Mouse (Mus musculus) forebrain, embryonic 15.5 days (tissue): ENCODE measurements around the gene Tmem145. TPM values are rescaled to one million over a fixed set of nuclear protein-coding genes. Genes with fewer than 3 reads are reported as not detected.
"Not testable (repeated sequence)": the region's sequence is repeated elsewhere in the genome, so short reads cannot be mapped to it uniquely, and the experiment has no call there.

ENCODE experiments used
- ATAC-seq: fragments of 200-750 bp; cut with Nextera tagmentation; replicated peaks from 2 replicates; pipeline ENCODE4 v1.8.0; 2017; ENCODE audit warnings: mild to moderate bottlenecking, moderate TSS enrichment, moderate library complexity
- H3K27ac ChIP-seq: fragments of 300-500 bp; sonication (generic); replicated peaks from 2 replicates; pipeline ENCODE4 v1.5.1; 2015; ENCODE audit warnings: mild to moderate bottlenecking, inconsistent platforms
- H3K27me3 ChIP-seq: fragments of 300-500 bp; sonication (generic); 2 replicates; pipeline ENCODE4 v1.6.1; 2015; ENCODE audit warnings: inconsistent platforms
- H3K36me3 ChIP-seq: fragments of 300-500 bp; sonication (generic); 2 replicates; pipeline ENCODE4 v1.6.1; 2015; ENCODE audit warnings: mild to moderate bottlenecking, inconsistent platforms
- H3K4me1 ChIP-seq: fragments of 300-500 bp; sonication (generic); 2 replicates; pipeline ENCODE4 v1.6.1; 2015; ENCODE audit warnings: inconsistent platforms
- H3K4me2 ChIP-seq: fragments of 300-500 bp; sonication (generic); replicated peaks from 2 replicates; pipeline ENCODE4 v1.6.1; 2015; ENCODE audit warnings: mild to moderate bottlenecking, inconsistent platforms
- H3K4me3 ChIP-seq: fragments of 300-500 bp; sonication (generic); 2 replicates; pipeline ENCODE4 v1.5.1; 2015; ENCODE audit warnings: mild to moderate bottlenecking, inconsistent platforms
- H3K9ac ChIP-seq: fragments of 300-500 bp; sonication (generic); replicated peaks from 2 replicates; pipeline ENCODE4 v1.6.1; 2015; ENCODE audit warnings: mild to moderate bottlenecking, inconsistent platforms
- H3K9me3 ChIP-seq: fragments of 300-500 bp; sonication (generic); 2 replicates; pipeline ENCODE4 v1.6.1; 2016; ENCODE audit warnings: inconsistent platforms
- WGBS: fragments of 180-500 bp; shearing (Covaris S2); methylation state at CpG from one replicate; pipeline ENCODE4 v1.1.7; 2015; ENCODE audit warnings: mixed read lengths; 5-methylcytosine and 5-hydroxymethylcytosine counted together
- polyA plus RNA-seq: library from polyadenylated mRNA; unstranded; fragments of >200 nt; fragmentation: Nextera tagmentation; extraction: Ambion mirVana; gene quantifications from 2 replicates; pipeline ENCODE4 v1.2.1, GENCODE M21; 2015

Tmem145 gene
- 30.9 and 32.3 TPM in 2 replicates for polyA plus RNA-seq

DNA sequence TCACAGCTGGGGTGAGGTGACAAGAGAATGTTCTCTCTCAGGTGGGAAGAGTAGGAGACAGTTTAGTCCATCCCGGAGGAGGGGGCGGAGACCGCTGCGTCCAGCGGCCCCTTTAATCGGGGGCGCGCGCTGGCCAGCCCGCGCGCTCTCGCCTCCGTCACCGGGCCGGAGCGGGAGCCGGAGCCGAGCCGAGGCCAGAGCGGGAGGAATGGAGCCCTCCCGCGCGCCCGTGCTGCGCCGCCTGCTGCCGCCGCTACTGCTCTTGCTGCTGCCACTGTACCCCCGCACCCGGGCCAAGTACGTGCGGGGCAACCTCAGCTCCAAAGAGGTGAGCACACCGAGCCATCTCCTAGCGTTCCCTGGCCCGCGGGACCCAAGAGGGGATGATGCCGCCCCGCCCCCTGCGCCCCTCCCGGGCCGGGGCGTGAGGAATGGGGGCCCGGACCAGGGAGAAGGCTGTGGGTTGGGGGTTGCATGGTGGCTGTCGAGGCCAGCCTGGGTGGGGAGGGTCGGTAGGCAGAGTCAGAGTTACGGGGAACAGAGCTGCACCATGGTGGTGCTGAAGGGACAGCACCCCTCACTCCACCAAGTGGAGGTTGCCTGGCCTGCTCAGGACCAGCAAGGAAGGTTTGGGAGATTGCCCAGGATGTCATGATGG, at the start of gene Tmem145:
Gene Tmem145 (plus strand): TSS at position 151 of the 658 bp plus-strand sequence.
- peak within 1 kb of the TSS; percentile 87 for H3K9ac ChIP-seq
- 0% methylated on average over 46 of the region's 47 CpGs for WGBS
- peak; percentile 74 for ATAC-seq
- H3K9me3 ChIP-seq, result no peaks in the 10 kb centered on the region
- peak within 1 kb of the TSS; percentile 91 for H3K4me2 ChIP-seq
- peak within 1 kb of the TSS; percentile 81 for H3K4me3 ChIP-seq
- H3K36me3 ChIP-seq, result no peaks in the 10 kb centered on the region
- peaks cover 1% of the 10 kb centered on the region; the same call in 1 of the 2 replicates for H3K27me3 ChIP-seq
- peak within 1 kb of the TSS; percentile 82 for H3K27ac ChIP-seq
- peaks cover 12% of the 10 kb centered on the region for H3K4me1 ChIP-seq

DNA sequence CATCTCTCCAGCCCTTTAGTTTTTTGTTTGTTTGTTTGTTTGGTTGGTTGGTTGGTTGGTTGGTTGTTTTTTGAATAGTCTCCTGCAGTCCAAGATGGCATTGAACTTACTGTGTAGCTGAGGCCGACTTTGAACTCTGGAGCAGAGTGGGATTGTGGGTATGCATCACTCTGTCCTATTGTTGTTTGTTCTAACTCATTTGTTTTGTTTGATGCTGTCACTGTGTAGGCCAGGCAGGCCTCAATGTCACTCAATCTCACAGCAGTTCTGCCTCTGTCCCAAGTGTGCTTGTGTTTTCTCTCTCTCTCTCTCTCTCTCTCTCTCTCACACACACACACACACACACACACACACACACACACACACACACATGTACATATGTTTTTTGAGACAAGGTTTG, 44.0 kb upstream of the Tmem145 start:
- Histone ChIP-seq H3K36me3 (no peaks in the 10 kb centered on the region), H3K4me3 (no peak overlapping the region), H3K27ac (no peak overlapping the region), H3K4me1 (peaks cover 2% of the 10 kb centered on the region), H3K9me3 (no peaks in the 10 kb centered on the region), H3K27me3 (no peaks in the 10 kb centered on the region), H3K4me2 (no peak overlapping the region), H3K9ac (no peak overlapping the region)
- WGBS, result 35% methylated on average over 1 of the region's 1 CpGs
- no peak for ATAC-seq

DNA sequence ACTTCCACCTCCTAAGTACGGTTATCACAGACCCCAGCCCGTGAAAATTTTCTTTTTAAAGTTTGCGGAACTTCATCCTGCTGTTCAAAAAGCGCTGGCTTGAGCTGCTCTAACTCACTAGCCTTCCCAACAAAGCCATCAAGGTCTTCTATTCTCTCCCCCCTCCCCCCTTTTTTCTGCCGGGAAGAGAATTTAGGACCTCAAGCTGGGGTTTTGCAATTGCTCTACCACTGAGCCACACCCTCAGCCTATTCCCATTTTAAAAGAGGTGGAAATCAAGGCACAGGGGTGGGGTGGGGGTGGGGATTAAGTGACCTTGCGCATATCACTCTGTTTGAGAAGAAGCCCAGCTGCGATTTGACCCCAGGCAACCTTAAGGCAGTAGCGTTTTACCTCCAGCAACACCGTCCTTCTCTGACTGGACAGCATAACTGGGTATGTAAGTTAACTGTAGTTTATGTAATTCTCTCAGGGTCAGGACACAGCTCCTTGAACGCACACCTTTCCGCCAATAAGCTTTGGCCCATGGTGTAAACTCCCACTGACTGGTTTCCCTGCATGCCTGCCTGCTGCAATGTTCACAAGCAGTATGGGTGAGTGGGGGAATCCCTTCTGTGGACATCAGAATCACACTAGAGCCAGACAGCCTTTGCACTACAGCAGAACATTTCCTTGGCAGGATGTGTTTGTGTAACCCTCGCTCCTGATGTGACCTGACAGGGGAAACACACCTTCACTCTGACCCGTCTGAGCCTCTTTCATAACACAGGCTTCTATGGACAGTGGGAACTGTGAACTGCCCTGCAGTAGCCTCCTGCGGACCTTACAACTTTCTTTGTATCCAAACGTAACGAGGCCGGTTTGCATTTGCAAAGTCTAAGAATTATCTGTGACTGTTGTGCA, 41.7 kb upstream of the Tmem145 start:
- Histone ChIP-seq H3K4me2 (no peak overlapping the region), H3K27me3 (no peaks in the 10 kb centered on the region), H3K36me3 (no peaks in the 10 kb centered on the region), H3K4me1 (peaks cover 11% of the 10 kb centered on the region), H3K27ac (no peak overlapping the region), H3K4me3 (no peak overlapping the region), H3K9ac (no peak overlapping the region), H3K9me3 (no peaks in the 10 kb centered on the region)
- WGBS, result 24% methylated on average over 17 of the region's 17 CpGs
- ATAC-seq, result no peak

DNA sequence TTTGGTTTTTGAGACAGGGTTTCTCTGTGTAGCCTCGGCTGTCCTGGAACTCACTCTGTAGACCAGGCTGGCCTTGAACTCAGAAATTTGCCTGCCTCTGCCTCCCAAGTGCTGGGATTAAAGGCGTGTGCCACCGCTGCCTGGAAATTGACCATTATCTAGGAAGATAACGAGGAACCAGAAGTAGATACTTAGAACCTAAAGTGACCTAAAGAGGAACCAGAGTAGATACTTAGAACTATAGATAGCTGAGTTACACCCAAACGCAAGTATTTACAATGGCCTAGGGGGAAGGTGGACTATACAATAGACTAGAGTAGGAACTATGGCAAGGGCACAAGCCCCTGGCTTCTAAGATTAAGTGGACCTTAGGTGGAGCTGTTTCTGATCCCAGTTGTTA, 40.2 kb upstream of the Tmem145 start:
- H3K4me3 ChIP-seq, H3K9me3 ChIP-seq, H3K9ac ChIP-seq, H3K36me3 ChIP-seq, H3K4me2 ChIP-seq, H3K27me3 ChIP-seq, H3K27ac ChIP-seq, ATAC-seq: not testable (repeated sequence)
- 91% methylated on average over 5 of the region's 5 CpGs for WGBS
- peaks cover 23% of the 10 kb centered on the region for H3K4me1 ChIP-seq

DNA sequence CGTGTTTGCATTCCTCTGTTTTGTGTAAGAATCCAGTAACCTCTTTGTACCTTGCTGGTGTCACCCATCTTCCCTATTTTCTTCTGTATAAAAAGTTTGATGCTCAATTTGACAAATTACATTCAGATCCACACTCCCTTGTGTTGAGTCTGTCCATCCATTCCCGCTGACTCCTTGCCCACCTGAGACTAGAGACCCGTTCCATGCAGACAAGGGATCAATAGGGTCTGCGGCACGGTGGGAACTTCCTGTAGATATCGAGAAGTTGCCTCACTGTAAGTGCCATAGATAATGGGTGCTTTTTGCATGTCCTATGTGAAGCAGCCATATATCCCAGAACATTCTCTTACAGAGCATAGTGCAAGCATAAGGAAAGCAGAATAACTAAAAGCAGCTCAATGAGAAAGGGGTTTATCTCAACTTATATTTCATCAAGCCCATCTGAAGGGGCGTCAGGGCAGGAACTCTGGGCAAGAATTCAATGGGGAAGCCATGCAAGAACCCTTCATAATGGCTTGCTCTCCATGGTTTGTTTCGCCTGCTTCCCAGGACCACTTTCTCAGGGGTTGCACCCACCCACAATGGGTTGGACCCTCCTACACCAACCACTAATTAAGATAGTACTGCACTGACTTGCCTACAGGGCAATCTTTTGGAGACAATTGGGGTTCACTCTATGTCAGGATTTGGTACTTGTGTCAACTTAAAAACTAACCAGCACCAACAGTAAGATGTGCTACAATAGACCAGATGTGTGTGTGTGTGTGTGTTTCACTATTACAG, 39.5 kb upstream of the Tmem145 start:
- WGBS, result 89% methylated on average over 8 of the region's 8 CpGs
- peaks cover 23% of the 10 kb centered on the region for H3K4me1 ChIP-seq
- 0 out of 2 replicates have a peak overlapping the region, but pooled peaks have one; percentile 59 for H3K4me2 ChIP-seq
- H3K9ac ChIP-seq, result no peak overlapping the region
- ATAC-seq, result no peak
- H3K36me3 ChIP-seq, result no peaks in the 10 kb centered on the region
- no peak overlapping the region for H3K27ac ChIP-seq
- no peaks in the 10 kb centered on the region for H3K27me3 ChIP-seq
- H3K9me3 ChIP-seq, result no peaks in the 10 kb centered on the region
- H3K4me3 ChIP-seq, result peak overlapping the region; percentile 65; the same call in 1 of the 2 replicates

DNA sequence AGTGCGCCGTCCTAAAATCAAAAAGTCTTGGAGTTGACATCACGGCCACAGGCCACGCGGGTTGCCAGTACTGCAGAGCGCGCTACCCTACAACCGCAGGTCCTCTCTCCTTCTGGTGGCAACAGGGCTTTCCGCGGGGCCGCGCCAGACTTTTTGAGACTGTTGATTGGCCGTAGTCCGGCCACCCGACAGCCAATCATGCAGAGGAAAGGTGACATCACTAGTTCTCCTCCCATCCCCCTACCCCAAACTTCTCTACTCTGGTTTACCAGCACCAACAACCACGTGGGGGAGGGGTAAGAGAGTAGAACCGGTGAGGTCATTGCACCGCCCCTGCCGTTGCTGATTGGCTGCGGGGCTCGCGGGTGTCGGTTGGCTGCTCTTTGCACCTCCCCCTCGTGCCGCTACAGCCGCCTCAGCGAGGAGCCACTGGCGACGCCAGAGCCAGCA, 38.6 kb upstream of the Tmem145 start, which contains the start of gene Cic:
Gene Cic (plus strand): TSS at position 404 of the 450 bp plus-strand sequence.
- H3K9me3 ChIP-seq, result no peaks in the 10 kb centered on the region
- no peaks in the 10 kb centered on the region for H3K27me3 ChIP-seq
- peaks cover 8% of the 10 kb centered on the region; the same call in 1 of the 2 replicates for H3K36me3 ChIP-seq
- peaks cover 23% of the 10 kb centered on the region for H3K4me1 ChIP-seq
- H3K27ac ChIP-seq, result peak within 1 kb of the TSS; percentile 92
- peak within 1 kb of the TSS; percentile 69 for H3K9ac ChIP-seq
- peak within 1 kb of the TSS; percentile 68 for H3K4me2 ChIP-seq
- peak; percentile 87 for ATAC-seq
- peak within 1 kb of the TSS; percentile 65 for H3K4me3 ChIP-seq
- WGBS, result under 1% methylated on average over 29 of the region's 29 CpGs

DNA sequence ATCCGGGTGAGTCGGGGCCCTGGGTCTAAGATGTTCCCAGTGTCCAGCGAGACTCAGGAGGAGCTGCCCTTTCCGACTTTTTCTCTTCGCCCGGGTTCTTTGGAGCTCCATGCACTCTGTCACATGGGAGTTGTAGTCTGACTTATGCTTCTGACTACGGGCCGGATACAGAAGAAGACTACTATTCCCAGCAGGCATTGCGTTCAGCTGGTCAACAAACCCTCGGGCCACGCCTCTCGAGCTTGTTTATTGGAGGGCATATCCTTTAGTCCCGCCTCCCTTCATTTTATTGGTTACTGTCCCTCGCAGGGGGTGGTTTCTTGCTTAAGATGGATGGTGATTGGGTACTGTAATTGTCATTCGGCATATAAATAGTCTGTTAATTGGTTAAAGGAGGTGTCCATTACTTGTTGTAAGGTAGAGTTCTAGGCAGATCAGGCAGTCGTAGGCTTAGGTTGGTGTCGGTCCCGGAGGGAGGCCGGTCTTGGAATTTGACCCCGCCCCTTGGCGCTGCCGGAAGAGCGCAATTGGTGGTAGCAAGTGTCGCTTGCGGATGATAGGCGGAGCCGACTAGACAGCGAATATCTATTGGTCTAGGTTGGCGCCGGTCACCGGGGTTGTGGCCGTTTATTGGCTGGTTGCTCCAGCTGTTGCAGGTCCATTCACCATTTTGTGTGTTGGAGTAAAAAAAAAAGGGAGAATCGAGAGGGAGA, 38.0 kb upstream of the Tmem145 start:
- ATAC-seq, result peak; percentile 97
- Histone ChIP-seq H3K9ac (peak overlapping the region; percentile 69), H3K27ac (peak overlapping the region; percentile 92), H3K4me3 (peak overlapping the region; percentile 65), H3K9me3 (no peaks in the 10 kb centered on the region), H3K36me3 (peaks cover 14% of the 10 kb centered on the region), H3K27me3 (no peaks in the 10 kb centered on the region), H3K4me2 (peak overlapping the region; percentile 68), H3K4me1 (peaks cover 23% of the 10 kb centered on the region)
- under 1% methylated on average over 33 of the region's 33 CpGs for WGBS

DNA sequence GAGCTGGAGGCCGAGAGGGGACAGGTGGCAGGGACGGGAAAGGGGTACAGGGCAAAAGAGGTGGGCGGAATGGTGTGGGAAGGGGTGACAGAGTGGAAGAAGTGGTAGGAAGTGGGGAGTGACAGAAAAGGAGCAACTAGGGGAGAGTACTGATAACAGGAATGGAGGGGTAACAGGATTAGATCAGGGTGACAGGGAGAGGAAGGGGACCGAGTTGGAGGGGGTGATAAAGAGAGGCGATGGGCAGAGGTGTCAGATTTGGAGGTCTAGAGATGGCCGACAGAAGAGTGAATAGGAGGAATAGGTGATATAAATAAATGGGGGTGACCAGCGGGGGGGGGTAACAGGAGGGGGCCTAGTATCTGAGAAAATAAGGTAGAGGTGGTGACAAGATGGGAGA, 37.3 kb upstream of the Tmem145 start:
- 2% methylated on average over 7 of the region's 7 CpGs for WGBS
- no peaks in the 10 kb centered on the region for H3K27me3 ChIP-seq
- peak overlapping the region; percentile 68 for H3K4me2 ChIP-seq
- H3K36me3 ChIP-seq, result peaks cover 19% of the 10 kb centered on the region
- H3K4me3 ChIP-seq, result peak overlapping the region; percentile 65
- H3K9me3 ChIP-seq, result no peaks in the 10 kb centered on the region
- peak overlapping the region; percentile 69 for H3K9ac ChIP-seq
- H3K27ac ChIP-seq, result peak overlapping the region; percentile 78
- ATAC-seq, result no peak
- peaks cover 23% of the 10 kb centered on the region for H3K4me1 ChIP-seq

DNA sequence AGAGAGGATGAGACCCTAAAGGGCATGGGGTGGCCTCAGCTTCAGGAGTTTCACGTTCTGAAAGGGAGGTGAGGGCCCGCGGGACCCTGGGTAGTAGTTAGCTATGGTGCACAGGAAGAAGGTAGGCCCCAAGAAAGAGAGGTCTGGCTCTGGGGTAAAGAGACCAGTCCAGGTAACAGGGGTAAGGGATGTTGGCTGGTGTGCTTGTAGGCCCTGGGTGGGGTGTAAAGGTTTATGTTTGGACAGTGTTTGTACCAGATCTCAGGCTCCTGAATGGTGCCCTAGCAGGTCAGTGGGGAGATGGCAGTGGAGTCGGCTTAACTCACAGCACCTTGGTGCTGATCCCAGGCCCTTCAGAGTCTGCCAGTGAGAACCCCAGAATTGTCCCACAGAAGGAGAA, 36.9 kb upstream of the Tmem145 start:
- H3K36me3 ChIP-seq, result peaks cover 19% of the 10 kb centered on the region
- H3K27me3 ChIP-seq, result no peaks in the 10 kb centered on the region
- H3K4me1 ChIP-seq, result peaks cover 25% of the 10 kb centered on the region
- H3K4me3 ChIP-seq, result peak overlapping the region; percentile 65
- no peak overlapping the region for H3K27ac ChIP-seq
- WGBS, result 38% methylated on average over 4 of the region's 4 CpGs
- H3K9me3 ChIP-seq, result no peaks in the 10 kb centered on the region
- peak overlapping the region; percentile 68 for H3K4me2 ChIP-seq
- peak overlapping the region; percentile 69 for H3K9ac ChIP-seq
- no peak for ATAC-seq

DNA sequence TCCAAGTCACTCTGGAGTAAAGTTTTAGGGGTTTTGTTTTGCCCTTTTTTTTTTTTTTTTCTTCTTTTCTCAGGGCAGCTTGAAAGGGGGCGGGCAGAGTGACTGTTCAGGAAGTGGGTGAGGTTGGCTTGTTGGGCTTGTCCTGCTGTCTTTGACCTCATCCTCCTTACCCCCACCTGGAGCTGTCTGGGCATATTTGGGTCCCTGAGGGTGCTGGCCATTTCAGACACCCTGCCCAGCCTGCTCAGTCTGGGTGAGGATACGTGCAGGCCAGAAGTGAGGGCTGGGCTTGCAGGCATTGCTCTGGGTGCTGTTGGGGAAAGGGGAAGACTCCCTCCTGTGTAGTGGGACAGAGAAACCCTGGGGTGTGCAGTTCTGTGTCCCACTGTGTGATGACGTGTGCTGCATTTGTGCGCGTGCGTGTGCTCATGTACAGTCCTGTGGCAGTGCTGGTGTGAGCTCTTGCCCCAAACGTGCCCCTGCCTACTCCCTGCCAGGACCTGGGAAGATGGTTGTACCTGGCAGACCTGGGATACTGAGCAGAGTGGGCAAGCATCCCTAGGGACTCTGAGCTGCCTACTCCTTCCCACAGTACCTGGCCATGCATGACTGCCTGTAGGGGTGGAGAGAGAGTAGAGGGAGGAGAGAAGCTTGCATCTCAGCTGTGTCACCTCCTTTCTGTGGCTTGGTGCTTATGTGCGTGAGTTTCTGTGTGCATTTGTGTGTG, 36.2 kb upstream of the Tmem145 start:
- Histone ChIP-seq H3K4me3 (peak overlapping the region; percentile 65), H3K9ac (peak overlapping the region; percentile 69; the same call in 1 of the 2 replicates), H3K4me2 (peak overlapping the region; percentile 68), H3K9me3 (no peaks in the 10 kb centered on the region), H3K27me3 (no peaks in the 10 kb centered on the region), H3K36me3 (peaks cover 19% of the 10 kb centered on the region), H3K4me1 (peaks cover 32% of the 10 kb centered on the region), H3K27ac (no peak overlapping the region)
- no peak for ATAC-seq
- 88% methylated on average over 8 of the region's 8 CpGs for WGBS
